Mouse (Mus musculus): ENCODE data around the gene Snx21.

DNA sequence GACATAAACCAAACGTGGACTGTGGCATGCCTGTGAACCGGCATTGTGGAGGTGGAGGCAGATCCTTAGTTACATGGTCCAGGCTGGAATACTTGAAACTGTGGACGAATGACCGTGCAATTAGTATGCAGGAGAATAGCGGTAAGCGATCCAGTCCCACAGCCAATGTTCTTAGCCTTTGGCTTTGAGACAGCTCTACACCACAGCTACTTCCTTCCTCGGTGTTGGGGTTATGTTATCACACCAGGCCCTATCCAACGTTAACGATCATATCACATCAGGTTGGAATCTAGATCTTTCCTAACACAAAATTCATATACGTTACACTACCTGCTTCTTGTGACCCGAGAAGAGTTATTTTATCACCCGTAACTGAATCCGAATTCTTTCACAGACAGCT, 40.6 kb upstream of the Snx21 start:
- TF ChIP-seq CTCF (IDR thresholded peaks at IDR 0.05; ENCODE audit: low read depth) (no peak), EP300 (optimal IDR thresholded peaks at IDR 0.05) (no peak)
